Mouse (Mus musculus) liver, postnatal 0 days (tissue): ENCODE measurements at regions not wholly inside any gene's neighbourhood (a gene's known extent, or its start where the extent isn't known, plus 50 kb on each side); places are given as distances from the start of the nearest gene placed in this dataset.
A peak's percentile ranks its signal among the peaks of the same experiment; 100 is the strongest.

Source experiments
- ATAC-seq: fragments of 200-750 bp; cut with Nextera tagmentation; 2 replicates; pipeline ENCODE4 v1.8.0; 2017; ENCODE audit warnings: mild to moderate bottlenecking, moderate library complexity
- DNase-seq: peaks from one replicate; pipeline ENCODE4 v3.0.0-alpha.2; 2016
- H3K27ac ChIP-seq: fragments of 300-500 bp; sonication (generic); 2 replicates; pipeline ENCODE4 v1.5.1; 2014; ENCODE audit warnings: antibody characterized with exemption, moderate library complexity, mild to moderate bottlenecking, low read depth
- H3K27me3 ChIP-seq: fragments of 300-500 bp; sonication (generic); 2 replicates; pipeline ENCODE4 v1.6.1; 2014; ENCODE audit warnings: low read length, control low read depth, mixed read lengths; ENCODE audit not compliant: insufficient read depth
- H3K36me3 ChIP-seq: fragments of 300-500 bp; sonication (generic); replicated peaks from 2 replicates; pipeline ENCODE4 v1.6.1; 2014; ENCODE audit warnings: mild to moderate bottlenecking, control low read depth, low read length, moderate library complexity, mixed read lengths; ENCODE audit not compliant: insufficient read depth
- H3K4me1 ChIP-seq: fragments of 300-500 bp; sonication (generic); 2 replicates; pipeline ENCODE4 v1.6.1; 2014; ENCODE audit warnings: antibody characterized with exemption, mild to moderate bottlenecking, control low read depth; ENCODE audit not compliant: insufficient read depth
- H3K4me2 ChIP-seq: fragments of 300-500 bp; sonication (generic); 2 replicates; pipeline ENCODE4 v1.6.1; 2014; ENCODE audit warnings: low read depth, mild to moderate bottlenecking, low read length, moderate library complexity, mixed read lengths
- H3K4me3 ChIP-seq: fragments of 300-500 bp; sonication (generic); 2 replicates; pipeline ENCODE4 v1.5.1; 2014; ENCODE audit warnings: low read depth, low read length
- H3K9ac ChIP-seq: fragments of 300-500 bp; sonication (generic); replicated peaks from 2 replicates; pipeline ENCODE4 v1.6.1; 2014; ENCODE audit warnings: mild to moderate bottlenecking, moderate library complexity
- H3K9me3 ChIP-seq: fragments of 300-500 bp; sonication (generic); 2 replicates; pipeline ENCODE4 v1.6.1; 2016; ENCODE audit warnings: mild to moderate bottlenecking, control low read depth, low read length, mixed read lengths
- CTCF ChIP-seq: sonication (generic); IDR thresholded peaks from 2 replicates; pipeline ENCODE4 v1.5.1; 2016; ENCODE audit warnings: antibody characterized with exemption, low read depth
- EP300 ChIP-seq: IDR thresholded peaks from 2 replicates; pipeline ENCODE4 v1.6.1; 2016; ENCODE audit warnings: antibody characterized with exemption, low read depth, mild to moderate bottlenecking
- WGBS: fragments of 180-500 bp; shearing (Covaris S2); extraction: QIAGEN DNeasy Blood & Tissue Kit; methylation state at CpG from one replicate; pipeline ENCODE4 v1.1.7; 2014; ENCODE audit not compliant: insufficient replicate concordance; 5-methylcytosine and 5-hydroxymethylcytosine counted together

GRCm38 (mm10) chr12:54305135-54305630 lies 101.5 kb upstream of the Egln3 start:
- WGBS = 81% methylated on average over 9 of the region's 9 CpGs
- Histone ChIP-seq H3K4me3 (no peak overlapping the region), H3K9ac (no peak overlapping the region), H3K27ac (no peak overlapping the region), H3K36me3 (no peaks in the 10 kb centered on the region), H3K27me3 (no peaks in the 10 kb centered on the region), H3K4me2 (no peak overlapping the region), H3K9me3 (no peaks in the 10 kb centered on the region), H3K4me1 (no peaks in the 10 kb centered on the region; the same call in 1 of the 2 replicates)
- no peak for TF ChIP-seq CTCF
- no peak for TF ChIP-seq EP300
- ATAC-seq (no peak), DNase-seq (peak; percentile 7)

- Histone ChIP-seq H3K27ac (no peak overlapping the region), H3K36me3 (no peaks in the 10 kb centered on the region), H3K9me3 (no peaks in the 10 kb centered on the region), H3K4me1 (no peaks in the 10 kb centered on the region), H3K4me3 (no peak overlapping the region), H3K4me2 (no peak overlapping the region), H3K9ac (no peak overlapping the region), H3K27me3 (no peaks in the 10 kb centered on the region)
- no peak for ATAC-seq
- DNase-seq = peak; percentile 8
- TF ChIP-seq EP300 (no peak), CTCF (no peak)
- 80% methylated on average over 8 of the region's 8 CpGs for WGBS
Observed at GRCm38 (mm10) chr12:54303746-54304145, 100.1 kb upstream of the Egln3 start.

DNA sequence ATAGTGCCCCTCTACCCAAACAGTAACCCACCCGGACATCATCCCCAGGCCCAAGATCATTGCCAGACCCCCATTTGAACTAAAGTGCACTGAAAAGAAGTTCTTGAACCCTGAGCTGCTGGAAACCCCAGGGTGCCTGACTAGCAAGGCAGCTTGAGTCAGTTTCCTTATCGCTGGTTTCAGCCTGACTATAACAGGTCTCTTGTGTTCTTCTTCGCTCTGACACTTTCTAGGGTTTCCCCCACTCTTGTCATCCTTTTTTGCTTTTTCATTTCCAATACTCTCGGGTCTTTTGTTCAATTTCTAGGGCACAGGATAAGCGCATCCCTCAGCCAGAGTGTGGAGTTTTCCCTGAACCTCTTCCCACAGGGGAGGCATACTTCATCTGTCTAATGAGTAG lies 95.8 kb upstream of the Egln3 start:
- H3K9ac ChIP-seq = no peak overlapping the region
- TF ChIP-seq CTCF (no peak), EP300 (no peak)
- H3K27me3 ChIP-seq = no peaks in the 10 kb centered on the region
- H3K27ac ChIP-seq = no peak overlapping the region
- DNase-seq (no peak), ATAC-seq (no peak)
- WGBS = 73% methylated on average over 5 of the region's 5 CpGs
- no peak overlapping the region for H3K4me2 ChIP-seq
- no peaks in the 10 kb centered on the region for H3K36me3 ChIP-seq
- no peak overlapping the region for H3K4me3 ChIP-seq
- H3K9me3 ChIP-seq = no peaks in the 10 kb centered on the region
- H3K4me1 ChIP-seq = no peaks in the 10 kb centered on the region

GRCm38 (mm10) chr12:54293248-54293647 lies 89.6 kb upstream of the Egln3 start:
- ATAC-seq (no peak), DNase-seq (no peak)
- WGBS = 25% methylated on average over 2 of the region's 2 CpGs

GRCm38 (mm10) chr12:54290311-54290710 lies 86.7 kb upstream of the Egln3 start:
- no peak for DNase-seq
- no peak for ATAC-seq

More at GRCm38 (mm10) chr12:54293248-54293647, 89.6 kb upstream of the Egln3 start:
- H3K9me3 ChIP-seq = no peaks in the 10 kb centered on the region
- H3K27ac ChIP-seq = no peak overlapping the region
- no peak overlapping the region for H3K4me2 ChIP-seq
- H3K27me3 ChIP-seq = no peaks in the 10 kb centered on the region
- no peak for TF ChIP-seq CTCF
- TF ChIP-seq EP300 = no peak
- no peaks in the 10 kb centered on the region for H3K36me3 ChIP-seq
- no peak overlapping the region for H3K9ac ChIP-seq
- H3K4me3 ChIP-seq = no peak overlapping the region
- no peaks in the 10 kb centered on the region for H3K4me1 ChIP-seq

GRCm38 (mm10) chr12:54288747-54289146 lies 85.1 kb upstream of the Egln3 start:
- ATAC-seq = no peak

More at GRCm38 (mm10) chr12:54290311-54290710, 86.7 kb upstream of the Egln3 start:
- H3K36me3 ChIP-seq = no peaks in the 10 kb centered on the region
- H3K9ac ChIP-seq = no peak overlapping the region
- no peak overlapping the region for H3K27ac ChIP-seq
- TF ChIP-seq CTCF = no peak
- TF ChIP-seq EP300 = no peak
- no peaks in the 10 kb centered on the region for H3K9me3 ChIP-seq
- H3K4me2 ChIP-seq = no peak overlapping the region
- H3K4me1 ChIP-seq = no peaks in the 10 kb centered on the region; the same call in 1 of the 2 replicates
- H3K27me3 ChIP-seq = no peaks in the 10 kb centered on the region
- H3K4me3 ChIP-seq = no peak overlapping the region
- 51% methylated on average over 2 of the region's 2 CpGs for WGBS

More at GRCm38 (mm10) chr12:54288747-54289146, 85.1 kb upstream of the Egln3 start:
- Histone ChIP-seq H3K9ac (no peak overlapping the region), H3K27ac (no peak overlapping the region), H3K27me3 (no peaks in the 10 kb centered on the region), H3K4me2 (no peak overlapping the region), H3K36me3 (no peaks in the 10 kb centered on the region), H3K4me3 (no peak overlapping the region), H3K9me3 (no peaks in the 10 kb centered on the region), H3K4me1 (no peaks in the 10 kb centered on the region; the same call in 1 of the 2 replicates)
- TF ChIP-seq EP300 (no peak), CTCF (no peak)
- WGBS = 78% methylated on average over 4 of the region's 4 CpGs
- peak; percentile 8 for DNase-seq
